Mouse (Mus musculus): ENCODE results near the gene Rbbp4. TPM values are rescaled to one million over a fixed set of nuclear protein-coding genes. Genes with fewer than 3 reads are reported as not detected.

Gene Rbbp4
- polyA plus RNA-seq, 1 experiment from 2014 or later: 377 TPM

DNA sequence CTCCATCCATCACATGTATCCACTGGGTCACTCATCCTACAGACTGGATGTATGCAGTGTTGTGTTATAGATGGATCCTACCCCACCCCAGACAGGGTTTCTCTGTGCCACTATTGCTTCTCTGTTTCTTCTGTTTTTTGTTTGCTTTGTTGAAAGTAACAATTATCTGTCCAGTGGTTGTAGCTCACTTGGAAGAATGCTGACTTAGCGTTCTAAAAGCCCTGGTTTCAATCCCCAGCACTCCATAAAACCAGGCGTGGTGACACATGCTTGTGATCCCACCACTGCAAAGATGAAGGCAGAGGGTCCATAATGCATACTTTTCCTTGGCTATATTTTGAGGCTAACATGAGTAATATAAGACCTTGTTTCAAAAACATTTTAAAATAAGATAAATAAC lies 7.5 kb upstream of the Rbbp4 start:
- no peak overlapping the region for H3K27ac ChIP-seq
- DNase-seq (ENCODE audit: low spot score): no peak
- peaks cover 1% of the 10 kb centered on the region; the same call in 1 of the 2 replicates for H3K4me1 ChIP-seq
- peaks cover 50% of the 10 kb centered on the region for H3K36me3 ChIP-seq
- no peak overlapping the region for H3K4me3 ChIP-seq
- H3K9me3 ChIP-seq: no peaks in the 10 kb centered on the region
- 85% methylated on average over 2 of the region's 2 CpGs for WGBS
- H3K27me3 ChIP-seq (ENCODE audit: insufficient read depth, poor library complexity, severe bottlenecking): no peaks in the 10 kb centered on the region

DNA sequence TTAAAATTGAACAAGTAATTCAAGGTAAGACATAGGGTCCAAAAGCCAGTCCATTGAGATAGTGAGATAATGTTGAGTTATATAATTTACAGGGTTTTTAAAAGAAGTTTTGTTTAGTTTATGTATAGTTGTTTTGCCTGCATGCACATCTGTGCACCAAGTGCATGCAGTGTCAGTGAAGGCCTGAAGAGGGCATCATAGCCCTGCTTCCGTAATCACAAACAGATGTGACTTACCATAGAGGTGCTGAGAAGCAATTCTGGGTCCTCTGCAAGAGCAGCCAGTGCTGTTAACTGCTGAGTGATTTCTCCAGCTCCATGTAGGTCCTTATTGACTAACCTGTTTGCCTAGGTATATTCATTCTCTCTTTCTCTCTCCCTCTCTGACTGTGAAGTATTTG lies 6.7 kb upstream of the Rbbp4 start:
- no peak overlapping the region for H3K4me3 ChIP-seq
- no peaks in the 10 kb centered on the region for H3K27me3 ChIP-seq (ENCODE audit: insufficient read depth, poor library complexity, severe bottlenecking)
- peaks cover 5% of the 10 kb centered on the region; the same call in 1 of the 2 replicates for H3K4me1 ChIP-seq
- peaks cover 46% of the 10 kb centered on the region for H3K36me3 ChIP-seq
- H3K27ac ChIP-seq: no peak overlapping the region
- no peak for DNase-seq (ENCODE audit: low spot score)
- 82% methylated on average over 1 of the region's 1 CpGs for WGBS
- no peaks in the 10 kb centered on the region for H3K9me3 ChIP-seq

DNA sequence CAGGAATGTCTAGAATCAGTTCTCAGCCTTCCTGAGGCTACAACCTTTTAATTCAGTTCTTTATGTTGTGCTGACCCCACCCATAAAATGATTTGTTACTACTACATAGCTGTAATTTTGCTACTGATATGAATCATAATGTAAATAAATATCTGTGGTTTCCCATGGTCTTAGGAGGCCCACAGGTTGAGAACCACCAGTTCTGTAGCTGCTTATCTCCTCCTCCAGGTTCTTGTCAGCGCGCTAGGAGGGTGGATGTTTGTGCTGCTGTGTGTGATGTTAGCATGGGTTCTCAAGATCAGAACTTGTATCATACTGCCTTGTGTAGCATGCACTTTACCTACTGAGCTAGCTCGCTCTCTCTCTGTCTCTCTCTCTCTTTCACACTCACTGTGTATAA lies 4.6 kb upstream of the Rbbp4 start:
- H3K27me3 ChIP-seq (ENCODE audit: insufficient read depth, poor library complexity, severe bottlenecking): no peaks in the 10 kb centered on the region
- peak; percentile 81 for DNase-seq (ENCODE audit: low spot score)
- H3K4me3 ChIP-seq: no peak overlapping the region
- WGBS: 75% methylated on average over 3 of the region's 3 CpGs
- H3K9me3 ChIP-seq: no peaks in the 10 kb centered on the region
- H3K27ac ChIP-seq: no peak overlapping the region
- H3K4me1 ChIP-seq: peaks cover 5% of the 10 kb centered on the region; the same call in 1 of the 2 replicates
- H3K36me3 ChIP-seq: peaks cover 31% of the 10 kb centered on the region

DNA sequence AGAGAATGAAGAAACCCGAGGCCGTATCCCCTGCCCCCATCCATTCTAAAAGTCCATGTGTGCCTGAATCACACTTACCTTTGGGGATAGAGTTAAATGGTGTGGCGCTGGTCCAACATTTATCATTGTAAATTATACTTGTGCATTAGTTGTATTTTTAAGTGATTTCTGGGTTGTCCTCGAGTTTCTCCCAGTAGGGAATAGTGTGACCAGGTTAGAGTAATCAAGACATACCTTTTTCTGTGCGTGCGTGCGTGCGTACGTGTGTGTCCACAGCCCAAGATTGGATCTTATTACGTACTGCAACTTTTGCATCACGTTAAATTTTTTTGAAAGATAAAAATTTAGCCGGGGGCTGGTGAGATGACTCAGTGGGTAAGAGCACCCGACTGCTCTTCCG lies 1.1 kb upstream of the Rbbp4 start:
- no peaks in the 10 kb centered on the region for H3K9me3 ChIP-seq
- H3K27ac ChIP-seq: peak overlapping the region; percentile 99
- peaks cover 28% of the 10 kb centered on the region for H3K4me1 ChIP-seq
- H3K36me3 ChIP-seq: peaks cover 28% of the 10 kb centered on the region
- H3K27me3 ChIP-seq (ENCODE audit: insufficient read depth, poor library complexity, severe bottlenecking): no peaks in the 10 kb centered on the region
- peak overlapping the region; percentile 98 for H3K4me3 ChIP-seq
- WGBS: 51% methylated on average over 14 of the region's 14 CpGs
- no peak for DNase-seq (ENCODE audit: low spot score)

DNA sequence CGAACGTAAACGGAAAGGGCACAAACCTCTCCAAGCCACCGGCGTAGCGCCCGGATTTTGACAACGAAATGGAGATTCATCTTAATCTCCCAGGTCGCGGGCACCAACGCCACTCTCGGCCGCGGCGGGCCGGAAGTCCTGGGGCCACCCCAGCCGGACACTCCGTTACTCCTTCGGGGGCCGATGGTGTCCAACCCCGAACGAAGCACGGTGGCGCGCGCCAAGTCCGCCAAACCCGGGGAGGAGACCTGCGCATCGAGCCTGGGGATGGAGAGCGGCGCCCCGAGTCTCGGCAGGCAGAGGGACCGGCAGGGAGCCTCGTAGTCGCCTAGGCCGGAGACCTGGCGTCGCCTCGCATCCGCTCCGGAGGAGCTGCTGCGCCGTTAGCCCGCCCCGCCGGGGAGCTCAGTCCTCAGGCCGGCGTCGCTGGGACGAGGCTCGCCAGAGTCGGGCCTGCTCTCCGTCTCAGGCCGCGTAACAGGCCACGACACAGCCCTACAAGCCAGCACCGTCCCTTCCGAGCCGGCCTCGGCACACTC lies 424 bp downstream of the Rbbp4 start:
- H3K9me3 ChIP-seq: no peaks in the 10 kb centered on the region
- H3K4me3 ChIP-seq: peak overlapping the region; percentile 98
- DNase-seq (ENCODE audit: low spot score): no peak
- H3K27ac ChIP-seq: peak overlapping the region; percentile 99
- H3K27me3 ChIP-seq (ENCODE audit: insufficient read depth, poor library complexity, severe bottlenecking): no peaks in the 10 kb centered on the region
- WGBS: under 1% methylated on average over 62 of the region's 62 CpGs
- H3K36me3 ChIP-seq: peaks cover 36% of the 10 kb centered on the region
- H3K4me1 ChIP-seq: peaks cover 32% of the 10 kb centered on the region

DNA sequence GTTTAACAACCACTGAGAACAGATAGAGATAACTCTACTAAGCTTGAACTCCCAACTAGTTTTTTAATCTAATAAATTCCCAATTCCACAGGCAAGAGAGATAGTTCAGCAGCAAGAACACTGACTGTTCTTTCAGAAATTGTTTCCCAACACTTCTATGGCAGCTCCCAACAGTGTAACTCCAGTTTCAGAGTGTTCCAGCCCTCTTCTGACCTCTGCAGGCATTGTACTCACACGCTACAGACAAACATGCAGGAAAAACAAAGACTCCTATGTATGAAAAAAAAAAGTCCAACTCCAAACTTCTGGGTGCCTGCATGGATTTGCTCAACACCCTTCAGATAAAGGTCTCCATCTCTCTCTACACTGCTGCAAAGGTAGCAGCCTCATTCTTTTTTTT lies 2.3 kb downstream of the Rbbp4 start:
- H3K27ac ChIP-seq: no peak overlapping the region
- H3K9me3 ChIP-seq: no peaks in the 10 kb centered on the region
- 55% methylated on average over 1 of the region's 1 CpGs for WGBS
- H3K27me3 ChIP-seq (ENCODE audit: insufficient read depth, poor library complexity, severe bottlenecking): no peaks in the 10 kb centered on the region
- no peak for DNase-seq (ENCODE audit: low spot score)
- H3K4me1 ChIP-seq: peaks cover 32% of the 10 kb centered on the region
- peaks cover 53% of the 10 kb centered on the region for H3K36me3 ChIP-seq
- H3K4me3 ChIP-seq: peak overlapping the region; percentile 98

DNA sequence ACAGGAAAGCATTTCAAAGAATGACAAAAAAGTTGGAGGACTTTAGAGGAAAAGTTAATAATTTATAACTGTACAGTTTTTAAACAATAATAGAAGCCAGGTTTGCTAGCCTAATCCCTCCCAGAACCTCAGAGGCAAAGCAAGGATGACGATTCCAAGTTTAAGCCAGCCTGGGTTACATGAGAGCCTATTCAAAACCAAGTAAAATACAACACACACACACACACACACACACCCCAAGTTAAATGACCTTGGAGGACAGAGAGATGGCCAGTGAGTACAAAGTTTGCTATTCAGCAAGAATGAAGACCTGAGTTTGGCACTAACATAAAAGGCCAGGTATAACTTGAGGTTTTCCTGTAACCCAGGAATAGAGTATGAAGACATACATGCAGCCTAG lies 9.0 kb downstream of the Rbbp4 start:
- Histone ChIP-seq H3K4me1 (0 out of 2 replicates have a peak, but pooled peaks cover 7% of the 10 kb centered on the region), H3K36me3 (peaks cover 79% of the 10 kb centered on the region), H3K27ac (no peak overlapping the region), H3K27me3 (ENCODE audit: insufficient read depth, poor library complexity, severe bottlenecking) (no peaks in the 10 kb centered on the region), H3K9me3 (no peaks in the 10 kb centered on the region), H3K4me3 (no peak overlapping the region)
- DNase-seq (ENCODE audit: low spot score): no peak
- WGBS: 81% methylated on average over 1 of the region's 1 CpGs

DNA sequence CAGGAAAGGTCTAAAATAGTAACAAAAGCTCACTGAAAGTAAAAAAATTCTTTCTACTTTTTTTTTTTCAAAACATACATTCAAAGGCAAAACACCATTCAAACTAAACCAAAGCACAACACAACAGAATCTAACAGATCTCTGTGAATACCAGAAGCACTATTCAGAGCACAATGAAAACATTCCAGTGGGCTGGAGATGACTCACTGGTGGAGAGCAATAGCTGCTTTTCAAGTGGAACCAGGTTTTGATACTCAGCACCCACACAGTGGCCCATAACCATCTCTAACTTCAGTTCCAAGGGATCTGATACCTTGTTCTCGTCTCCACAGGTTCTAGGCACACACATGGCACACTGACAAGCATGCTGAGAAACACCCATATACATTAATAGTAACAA lies 10.4 kb downstream of the Rbbp4 start:
- Histone ChIP-seq H3K4me3 (no peak overlapping the region), H3K27ac (no peak overlapping the region), H3K36me3 (peaks cover 84% of the 10 kb centered on the region), H3K27me3 (ENCODE audit: insufficient read depth, poor library complexity, severe bottlenecking) (no peaks in the 10 kb centered on the region), H3K4me1 (0 out of 2 replicates have a peak, but pooled peaks cover 3% of the 10 kb centered on the region), H3K9me3 (no peaks in the 10 kb centered on the region)
- WGBS: 85% methylated on average over 1 of the region's 1 CpGs
- DNase-seq (ENCODE audit: low spot score): no peak

DNA sequence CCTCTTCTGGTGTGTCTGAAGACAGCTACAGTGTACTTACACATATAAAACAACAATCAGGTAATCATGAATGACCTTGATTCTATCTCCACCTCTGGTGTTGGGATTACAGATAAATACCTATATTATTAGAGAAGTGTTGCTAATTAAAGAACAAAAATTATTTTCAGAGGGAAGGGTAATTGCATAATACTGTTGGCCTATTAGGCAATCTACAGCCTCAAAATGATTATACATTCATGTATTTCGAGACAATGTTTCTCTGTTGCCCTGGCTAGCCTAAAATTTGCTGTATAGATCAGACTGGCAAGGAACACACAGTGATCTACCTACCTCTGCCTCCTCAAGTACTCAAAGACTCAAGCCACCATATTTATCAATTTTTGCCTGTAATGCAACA lies 11.7 kb downstream of the Rbbp4 start:
- no peak overlapping the region for H3K4me3 ChIP-seq
- no peaks in the 10 kb centered on the region for H3K27me3 ChIP-seq (ENCODE audit: insufficient read depth, poor library complexity, severe bottlenecking)
- no peak for DNase-seq (ENCODE audit: low spot score)
- 98% methylated on average over 1 of the region's 1 CpGs for WGBS
- H3K36me3 ChIP-seq: peaks cover 85% of the 10 kb centered on the region
- no peaks in the 10 kb centered on the region for H3K9me3 ChIP-seq
- 0 out of 2 replicates have a peak, but pooled peaks cover 3% of the 10 kb centered on the region for H3K4me1 ChIP-seq
- H3K27ac ChIP-seq: no peak overlapping the region

DNA sequence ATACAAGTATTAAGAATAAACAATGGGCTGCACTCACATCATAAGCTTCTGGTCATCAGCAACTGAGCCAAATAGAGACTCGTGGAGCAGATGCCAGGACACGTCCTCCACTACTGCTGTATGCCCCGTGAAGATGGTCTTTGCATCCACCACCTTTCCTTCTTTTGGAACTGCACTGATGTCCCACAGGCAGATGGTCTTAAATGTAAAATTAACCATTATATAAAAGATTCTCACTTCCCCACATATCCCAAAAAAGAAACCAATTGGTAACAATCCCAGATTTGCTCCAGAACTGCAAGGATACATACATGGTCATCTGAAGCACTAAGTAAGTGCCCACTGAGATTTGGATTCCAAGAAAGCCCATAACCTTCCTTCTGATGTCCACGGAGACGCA lies 13.1 kb downstream of the Rbbp4 start:
- Histone ChIP-seq H3K9me3 (no peaks in the 10 kb centered on the region), H3K36me3 (peaks cover 85% of the 10 kb centered on the region), H3K27ac (no peak overlapping the region), H3K4me3 (no peak overlapping the region), H3K27me3 (ENCODE audit: insufficient read depth, poor library complexity, severe bottlenecking) (no peaks in the 10 kb centered on the region), H3K4me1 (0 out of 2 replicates have a peak, but pooled peaks cover 3% of the 10 kb centered on the region)
- WGBS: 95% methylated on average over 5 of the region's 5 CpGs
- DNase-seq (ENCODE audit: low spot score): no peak

DNA sequence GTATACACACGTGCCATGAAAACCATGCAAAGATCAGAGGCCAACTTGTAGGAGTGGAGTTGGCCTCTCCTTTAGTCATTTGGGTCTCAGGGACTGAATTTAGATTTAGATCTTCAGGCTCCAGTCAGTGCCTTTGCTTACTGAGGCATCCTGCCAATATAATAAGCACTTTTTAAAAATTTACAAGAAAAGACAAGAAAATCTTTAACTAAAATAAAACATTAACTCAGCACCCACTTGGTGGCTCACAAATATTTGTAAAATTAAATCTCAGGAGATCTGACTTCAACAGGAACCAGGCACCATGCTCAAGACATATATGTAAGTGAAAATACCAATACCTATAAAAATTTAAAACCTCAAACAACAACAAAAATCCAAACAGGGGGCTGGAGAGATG lies 14.3 kb downstream of the Rbbp4 start:
- no peaks in the 10 kb centered on the region for H3K27me3 ChIP-seq (ENCODE audit: insufficient read depth, poor library complexity, severe bottlenecking)
- no peak overlapping the region for H3K4me3 ChIP-seq
- H3K36me3 ChIP-seq: peaks cover 84% of the 10 kb centered on the region
- H3K4me1 ChIP-seq: no peaks in the 10 kb centered on the region
- no peaks in the 10 kb centered on the region for H3K9me3 ChIP-seq
- H3K27ac ChIP-seq: no peak overlapping the region
- no peak for DNase-seq (ENCODE audit: low spot score)
- WGBS: 92% methylated on average over 1 of the region's 1 CpGs

DNA sequence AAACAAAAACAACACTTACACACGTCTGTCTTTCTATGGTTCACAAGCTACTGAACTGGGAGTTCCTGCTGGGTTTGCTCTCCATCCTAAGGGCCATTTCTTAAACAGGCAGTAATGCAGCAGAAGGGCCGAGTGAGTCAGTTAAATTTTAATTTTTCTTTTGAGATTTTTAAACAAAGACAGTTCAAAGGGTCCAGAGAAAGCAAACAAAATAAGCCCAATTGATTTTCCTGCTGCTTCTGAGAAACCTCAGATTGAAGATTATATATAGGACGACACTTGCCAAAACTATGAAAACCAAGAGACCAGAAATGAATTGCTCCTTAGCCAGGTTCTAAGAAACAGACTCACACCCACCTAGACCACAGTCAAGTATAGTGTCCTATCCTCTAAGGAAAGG lies 21.3 kb downstream of the Rbbp4 start:
- Histone ChIP-seq H3K4me1 (no peaks in the 10 kb centered on the region), H3K27me3 (ENCODE audit: insufficient read depth, poor library complexity, severe bottlenecking) (no peaks in the 10 kb centered on the region), H3K9me3 (no peaks in the 10 kb centered on the region), H3K4me3 (no peak overlapping the region), H3K36me3 (peaks cover 94% of the 10 kb centered on the region), H3K27ac (no peak overlapping the region)
- 84% methylated on average over 3 of the region's 3 CpGs for WGBS
- no peak for DNase-seq (ENCODE audit: low spot score)

DNA sequence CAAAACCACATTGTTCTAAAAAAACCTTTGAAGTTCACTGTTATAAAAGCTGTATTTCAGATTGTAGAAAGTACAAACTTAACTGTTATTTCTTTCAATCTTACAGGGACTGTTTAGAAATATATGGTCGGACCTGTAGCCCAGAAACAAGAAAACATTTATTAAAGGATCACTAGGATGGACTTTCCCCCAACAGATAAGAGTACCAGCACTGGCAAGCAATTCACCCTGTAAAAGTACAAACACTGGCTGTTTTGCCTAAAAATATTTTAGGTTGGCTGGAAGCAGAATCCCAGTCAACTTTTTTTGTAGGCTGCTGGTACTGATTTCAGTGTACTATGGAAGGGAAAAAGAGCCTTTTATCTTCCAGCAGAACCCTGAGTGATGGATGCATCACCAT lies 27.2 kb downstream of the Rbbp4 start:
- H3K4me3 ChIP-seq: no peak overlapping the region
- no peak overlapping the region for H3K27ac ChIP-seq
- DNase-seq (ENCODE audit: low spot score): no peak
- no peaks in the 10 kb centered on the region for H3K27me3 ChIP-seq (ENCODE audit: insufficient read depth, poor library complexity, severe bottlenecking)
- H3K36me3 ChIP-seq: peaks cover 69% of the 10 kb centered on the region
- H3K9me3 ChIP-seq: no peaks in the 10 kb centered on the region
- H3K4me1 ChIP-seq: peaks cover 11% of the 10 kb centered on the region; the same call in 1 of the 2 replicates
- 92% methylated on average over 1 of the region's 1 CpGs for WGBS

DNA sequence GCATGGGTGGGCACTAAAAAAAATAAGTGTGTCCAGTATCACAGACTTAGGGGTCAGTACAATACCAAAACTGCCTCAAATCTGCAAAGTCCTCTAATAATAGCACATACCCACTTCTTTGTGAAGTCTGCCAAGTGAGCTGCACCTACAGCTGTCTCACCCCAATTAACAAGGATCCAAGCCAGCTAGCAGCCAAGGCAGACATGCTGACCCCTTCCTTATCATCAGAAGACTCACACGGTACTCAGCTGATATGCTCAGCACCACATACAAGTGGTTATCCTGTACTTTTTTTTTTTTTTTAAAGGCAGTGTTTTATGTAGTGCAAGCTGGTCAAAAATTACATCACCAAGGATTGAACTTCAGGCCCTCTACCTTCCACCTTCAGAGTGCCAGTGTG lies 30.9 kb downstream of the Rbbp4 start:
- H3K36me3 ChIP-seq: peaks cover 37% of the 10 kb centered on the region
- H3K9me3 ChIP-seq: no peaks in the 10 kb centered on the region
- DNase-seq (ENCODE audit: low spot score): no peak
- H3K4me1 ChIP-seq: peaks cover 13% of the 10 kb centered on the region
- 17% methylated on average over 1 of the region's 1 CpGs for WGBS
- H3K4me3 ChIP-seq: no peak overlapping the region
- H3K27me3 ChIP-seq (ENCODE audit: insufficient read depth, poor library complexity, severe bottlenecking): no peaks in the 10 kb centered on the region
- no peak overlapping the region for H3K27ac ChIP-seq

Measured in heart, embryonic 10.5 days (tissue).